Mouse (Mus musculus) effector memory CD4-positive, alpha-beta T cell, adult 7 months (primary cell): ENCODE measurements around the gene Lsmem1. TPM values are rescaled to one million over a fixed set of nuclear protein-coding genes. Genes with fewer than 3 reads are reported as not detected.

ENCODE experiments used
- polyA plus RNA-seq: library from polyadenylated mRNA; unstranded; fragments of 100-300 nt; shearing (Covaris generic); gene quantifications from one replicate; pipeline ENCODE4 v1.2.1, GENCODE M21; 2017

The Lsmem1 gene
- 0.32 TPM for polyA plus RNA-seq

GRCm38 (mm10) chr12:40199302-40199701, at the start of gene Lsmem1:
TSS of gene Lsmem1 (minus strand) at chr12:40199490.

DNA sequence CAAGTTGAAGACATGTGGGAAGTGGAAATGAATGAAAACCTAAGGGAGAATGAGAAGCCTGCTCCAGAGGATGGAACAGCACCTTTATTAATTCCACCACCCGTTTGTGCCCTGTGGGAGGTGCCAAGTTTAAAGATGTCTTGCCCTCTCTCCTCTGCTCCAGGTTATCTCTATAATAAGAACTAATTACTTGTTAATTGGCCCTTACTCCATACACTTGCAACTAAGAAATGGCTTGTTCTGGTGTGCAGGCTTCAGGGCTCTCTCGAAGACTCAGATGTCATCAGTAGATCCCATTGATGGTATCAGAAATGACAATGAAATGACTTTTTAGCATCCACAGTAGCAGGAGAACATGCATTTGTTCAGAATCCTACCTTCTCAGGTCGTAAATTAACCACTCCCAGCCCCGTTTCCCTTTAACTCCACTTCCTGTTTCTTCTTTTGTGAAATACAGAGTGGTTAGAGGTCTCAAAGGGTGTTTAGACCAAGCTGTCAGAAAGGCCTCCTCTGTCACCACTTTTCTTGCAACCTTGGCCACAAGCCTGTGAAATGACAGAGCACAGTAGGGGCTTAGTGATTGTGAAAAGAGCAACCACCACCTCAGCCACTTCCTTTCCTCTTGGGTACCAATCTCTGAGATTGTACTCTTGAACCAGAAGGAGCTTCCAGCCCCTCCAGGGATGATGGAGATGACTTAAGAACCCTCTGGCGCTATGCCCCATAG, 49.3 kb upstream of the Lsmem1 start, which contains the start of gene Ifrd1:
Ifrd1 (minus strand) TSS at position 51 of the 727 bp plus-strand sequence.

GRCm38 (mm10) chr12:40133573-40134271, 65.6 kb downstream of the Lsmem1 start, which contains the start of gene Scin:
TSS of gene Scin (minus strand) at chr12:40134228.

Other genes with a start within 250 kb of the Lsmem1 start
- gene Arl4a, start 161.5 kb downstream of the Lsmem1 start, polyA plus RNA-seq = 68.1 TPM
- gene Scin, start 65.3 kb downstream of the Lsmem1 start, polyA plus RNA-seq = 0.33 TPM
- 1,784 TPM for gene Ifrd1, start 49.0 kb upstream of the Lsmem1 start, polyA plus RNA-seq
- gene Zfp277, start 246.4 kb upstream of the Lsmem1 start, polyA plus RNA-seq = 28.7 TPM
- gene Dock4, start 246.5 kb upstream of the Lsmem1 start, polyA plus RNA-seq = 3.4 TPM